Mouse (Mus musculus): ENCODE measurements around the gene Bloc1s4.
A peak's percentile ranks its signal among the peaks of the same experiment; 100 is the strongest.

Bloc1s4 gene

DNA sequence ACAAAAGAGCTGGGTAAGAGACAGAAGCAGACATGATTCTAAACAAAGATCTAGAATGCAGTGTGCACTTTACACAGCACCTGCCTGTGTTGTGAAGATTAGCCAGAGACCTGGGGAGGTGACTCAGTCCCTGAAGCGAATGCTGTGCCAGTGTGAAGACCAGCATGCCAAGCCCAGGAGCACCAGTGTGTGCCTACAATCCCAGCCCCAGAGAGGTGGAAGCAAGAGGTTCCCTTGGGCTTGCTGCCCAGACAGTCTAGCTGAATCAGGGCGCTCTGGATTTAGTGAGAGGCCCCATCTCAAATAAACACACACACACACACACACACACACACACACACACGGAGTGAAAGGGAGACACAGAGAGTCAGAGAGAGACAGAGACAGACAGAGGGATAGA lies 30.6 kb downstream of the Bloc1s4 start:
- DNase-seq (ENCODE audit: low spot score) = no peak

GRCm38 (mm10) chr5:36716816-36717215 lies 31.6 kb downstream of the Bloc1s4 start:
- no peak for DNase-seq (ENCODE audit: low spot score)

- no peak for DNase-seq (ENCODE audit: low spot score)
Measured at GRCm38 (mm10) chr5:36714832-36715231, 33.6 kb downstream of the Bloc1s4 start.

DNA sequence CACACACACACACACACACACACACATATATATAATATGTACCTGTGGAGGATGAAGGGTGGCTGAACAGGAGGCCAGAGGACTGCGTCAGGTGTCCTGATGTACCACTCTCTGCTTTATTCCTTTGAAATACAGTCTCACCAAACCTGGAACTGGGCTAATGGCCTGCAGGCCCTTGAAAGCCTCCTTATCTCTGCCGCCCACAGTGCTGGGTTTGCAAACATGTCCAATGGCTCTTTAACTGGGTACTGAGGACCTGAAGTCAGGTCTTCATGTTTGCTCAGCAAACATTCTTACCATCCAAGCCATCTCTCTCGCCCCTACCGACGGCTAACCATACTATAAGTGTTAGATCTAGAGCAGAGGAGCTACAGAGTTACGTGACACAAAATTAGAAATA lies 34.8 kb downstream of the Bloc1s4 start:
- DNase-seq (ENCODE audit: low spot score) = no peak

- peak; percentile 79 for DNase-seq (ENCODE audit: low spot score)
Measured at GRCm38 (mm10) chr5:36712553-36713534, 35.6 kb downstream of the Bloc1s4 start.

DNA sequence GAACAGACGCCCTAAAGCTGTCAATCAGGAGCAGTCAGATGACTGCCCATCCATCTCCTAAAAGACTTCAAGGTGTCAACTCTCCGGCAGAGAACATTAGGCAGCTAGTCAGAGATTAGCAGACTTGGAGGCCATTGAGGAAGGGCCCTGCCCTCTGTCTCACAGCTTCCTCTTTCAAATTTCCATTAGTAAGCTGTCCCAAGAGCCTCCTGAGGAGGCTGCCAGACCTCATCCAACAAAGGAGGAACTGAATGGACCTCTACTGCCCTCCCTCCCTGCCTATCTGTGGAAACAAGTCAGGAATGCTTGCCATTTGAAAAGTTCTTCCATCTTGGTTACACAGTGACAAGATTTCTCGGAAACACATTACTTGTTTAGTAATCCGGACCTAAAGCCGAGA lies 36.6 kb downstream of the Bloc1s4 start:
- no peak for DNase-seq (ENCODE audit: low spot score)

- DNase-seq (ENCODE audit: low spot score) = no peak
Measured at GRCm38 (mm10) chr5:36705792-36706191, 42.7 kb downstream of the Bloc1s4 start.

DNA sequence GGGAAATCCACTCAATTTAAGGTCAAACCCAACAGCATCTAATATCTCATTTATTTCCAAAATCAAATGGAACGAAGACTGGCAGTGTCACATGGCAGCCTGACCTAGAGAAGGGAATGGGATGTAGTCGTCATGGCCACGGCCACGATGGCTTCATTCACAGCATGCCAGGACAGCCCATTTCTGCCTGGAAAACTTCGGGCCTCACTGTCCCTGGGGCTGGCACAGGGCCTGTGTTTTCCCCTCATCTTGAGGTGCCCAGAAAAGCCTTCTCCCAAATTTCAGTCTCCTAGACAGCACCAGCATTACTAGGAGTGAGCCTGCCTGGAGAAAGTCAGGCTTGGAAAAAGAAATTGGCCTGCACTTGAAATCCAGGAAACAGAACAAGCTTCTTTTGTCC lies 43.1 kb downstream of the Bloc1s4 start:
- no peak for DNase-seq (ENCODE audit: low spot score)

DNA sequence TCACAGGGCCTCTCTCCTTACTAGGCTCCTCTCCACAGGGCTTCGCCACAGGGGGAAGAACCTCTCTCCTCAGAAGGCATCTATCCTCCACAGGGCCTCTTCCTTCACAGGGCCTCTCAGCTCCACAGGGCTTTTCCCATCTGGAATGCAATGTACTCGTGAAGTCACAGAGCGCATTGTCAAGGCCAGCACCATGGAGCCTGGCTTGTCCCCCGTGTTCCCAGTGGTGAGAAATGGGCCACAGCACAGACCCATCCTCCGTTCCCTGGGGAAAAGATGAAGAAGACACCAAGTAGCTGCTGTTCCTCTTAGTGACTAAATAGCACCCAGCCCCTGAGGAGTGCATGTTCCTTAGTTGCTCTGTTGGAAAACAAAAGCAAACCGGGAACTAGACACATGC lies 43.8 kb downstream of the Bloc1s4 start:
- DNase-seq (ENCODE audit: low spot score) = no peak

GRCm38 (mm10) chr5:36700939-36701620 lies 47.4 kb downstream of the Bloc1s4 start:
- DNase-seq (ENCODE audit: low spot score) = no peak

- DNase-seq (ENCODE audit: low spot score) = no peak
Measured at GRCm38 (mm10) chr5:36698689-36699088, 49.8 kb downstream of the Bloc1s4 start.

- no peak for DNase-seq (ENCODE audit: low spot score)
Measured at GRCm38 (mm10) chr5:36698067-36698670, 50.3 kb downstream of the Bloc1s4 start.

Measured in embryo, embryonic 10.5 days (tissue).